Mouse (Mus musculus) lung, embryonic 16.5 days (tissue): ENCODE data around the gene Shkbp1. TPM values are rescaled to one million over a fixed set of nuclear protein-coding genes. Genes with fewer than 3 reads are reported as not detected.

Source experiments
- ATAC-seq: fragments of 200-750 bp; cut with Nextera tagmentation; 2 replicates; pipeline ENCODE4 v1.8.0; 2017; ENCODE audit warnings: low read depth, mild to moderate bottlenecking, moderate library complexity
- H3K27ac ChIP-seq: fragments of 300-500 bp; sonication (generic); 2 replicates; pipeline ENCODE4 v1.5.1; 2014; ENCODE audit warnings: mild to moderate bottlenecking, control low read depth, low read length
- H3K27me3 ChIP-seq: fragments of 300-500 bp; sonication (generic); 2 replicates; pipeline ENCODE4 v1.6.1; 2014; ENCODE audit warnings: low read depth, low read length, mixed read lengths; ENCODE audit not compliant: control insufficient read depth, insufficient read depth
- H3K36me3 ChIP-seq: fragments of 300-500 bp; sonication (generic); 2 replicates; pipeline ENCODE4 v1.6.1; 2014; ENCODE audit warnings: low read length; ENCODE audit not compliant: control insufficient read depth, insufficient read depth
- H3K4me1 ChIP-seq: fragments of 300-500 bp; sonication (generic); replicated peaks from 2 replicates; pipeline ENCODE4 v1.6.1; 2014; ENCODE audit warnings: low read length, mixed read lengths; ENCODE audit not compliant: control insufficient read depth, insufficient read depth
- H3K4me2 ChIP-seq: fragments of 300-500 bp; sonication (generic); 2 replicates; pipeline ENCODE4 v1.6.1; 2014; ENCODE audit warnings: low read depth, low read length, control low read depth
- H3K4me3 ChIP-seq: fragments of 300-500 bp; sonication (generic); 2 replicates; pipeline ENCODE4 v1.5.1; 2014; ENCODE audit warnings: mild to moderate bottlenecking, low read length, control low read depth
- H3K9ac ChIP-seq: fragments of 300-500 bp; sonication (generic); 2 replicates; pipeline ENCODE4 v1.6.1; 2014; ENCODE audit warnings: low read length, control low read depth
- H3K9me3 ChIP-seq: fragments of 300-500 bp; sonication (generic); 2 replicates; pipeline ENCODE4 v1.6.1; 2016; ENCODE audit warnings: low read length; ENCODE audit not compliant: control insufficient read depth
- WGBS: fragments of 180-500 bp; shearing (Covaris S2); extraction: QIAGEN DNeasy Blood & Tissue Kit; methylation state at CpG from one replicate; pipeline ENCODE4 v1.1.7; 2014; 5-methylcytosine and 5-hydroxymethylcytosine counted together
- polyA plus RNA-seq: library from polyadenylated mRNA; unstranded; fragments of >200 nt; fragmentation: Nextera tagmentation; extraction: Ambion mirVana; gene quantifications from 2 replicates; pipeline ENCODE4 v1.2.1, GENCODE M21; 2015

Shkbp1 gene
- polyA plus RNA-seq, 1 experiment from 2014 or later = 46.2 TPM

- H3K4me3 ChIP-seq = peak overlapping the region; percentile 35; the same call in 1 of the 2 replicates
- H3K36me3 ChIP-seq = peaks cover 14% of the 10 kb centered on the region
- H3K9ac ChIP-seq = peak overlapping the region; percentile 16; the same call in 1 of the 2 replicates
- peak overlapping the region; percentile 50 for H3K4me2 ChIP-seq
- H3K4me1 ChIP-seq = peaks cover 32% of the 10 kb centered on the region
- 47% methylated on average over 34 of the region's 34 CpGs for WGBS
- no peaks in the 10 kb centered on the region for H3K9me3 ChIP-seq
- ATAC-seq = no peak
- peak overlapping the region; percentile 49; the same call in 1 of the 2 replicates for H3K27ac ChIP-seq
- peaks cover 17% of the 10 kb centered on the region for H3K27me3 ChIP-seq
These were observed 29.5 kb downstream of the Shkbp1 start for GRCm38 (mm10) chr7:27326101-27326880.

DNA sequence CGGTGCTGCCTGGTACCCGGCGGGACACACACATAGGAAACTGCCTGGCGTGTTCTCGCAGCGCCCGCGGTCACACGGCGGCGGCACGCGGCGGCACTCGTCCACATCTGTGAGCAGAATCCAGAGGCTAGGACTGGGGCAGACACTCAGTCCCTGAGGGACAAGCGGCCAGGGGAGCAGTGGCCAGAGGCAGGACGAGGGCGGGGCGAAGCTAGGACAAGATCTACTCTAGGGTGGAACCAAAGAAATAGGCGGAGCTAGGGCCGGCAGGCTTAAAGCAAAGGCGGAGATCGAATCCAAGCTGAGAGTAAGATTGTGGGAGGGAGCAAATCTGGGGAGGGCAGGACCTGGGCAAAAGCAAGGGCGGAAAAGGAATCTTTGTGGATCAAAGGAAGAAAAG is 30.1 kb downstream of the Shkbp1 start:
- peaks cover 17% of the 10 kb centered on the region for H3K27me3 ChIP-seq
- H3K9me3 ChIP-seq = no peaks in the 10 kb centered on the region
- peaks cover 14% of the 10 kb centered on the region for H3K36me3 ChIP-seq
- H3K9ac ChIP-seq = peak overlapping the region; percentile 50
- peak; percentile 76 for ATAC-seq
- H3K4me2 ChIP-seq = peak overlapping the region; percentile 50
- H3K4me1 ChIP-seq = peaks cover 30% of the 10 kb centered on the region
- WGBS = 4% methylated on average over 24 of the region's 24 CpGs
- peak overlapping the region; percentile 35 for H3K4me3 ChIP-seq
- H3K27ac ChIP-seq = peak overlapping the region; percentile 58; the same call in 1 of the 2 replicates

- peaks cover 24% of the 10 kb centered on the region for H3K4me1 ChIP-seq
- no peak for ATAC-seq
- H3K27me3 ChIP-seq = peaks cover 15% of the 10 kb centered on the region
- 48% methylated on average over 18 of the region's 20 CpGs for WGBS
- no peak overlapping the region for H3K9ac ChIP-seq
- H3K9me3 ChIP-seq = no peaks in the 10 kb centered on the region
- H3K4me3 ChIP-seq = no peak overlapping the region
- peaks cover 14% of the 10 kb centered on the region for H3K36me3 ChIP-seq
- H3K27ac ChIP-seq = no peak overlapping the region
- no peak overlapping the region for H3K4me2 ChIP-seq
These were observed 30.9 kb downstream of the Shkbp1 start for GRCm38 (mm10) chr7:27324928-27325327.

DNA sequence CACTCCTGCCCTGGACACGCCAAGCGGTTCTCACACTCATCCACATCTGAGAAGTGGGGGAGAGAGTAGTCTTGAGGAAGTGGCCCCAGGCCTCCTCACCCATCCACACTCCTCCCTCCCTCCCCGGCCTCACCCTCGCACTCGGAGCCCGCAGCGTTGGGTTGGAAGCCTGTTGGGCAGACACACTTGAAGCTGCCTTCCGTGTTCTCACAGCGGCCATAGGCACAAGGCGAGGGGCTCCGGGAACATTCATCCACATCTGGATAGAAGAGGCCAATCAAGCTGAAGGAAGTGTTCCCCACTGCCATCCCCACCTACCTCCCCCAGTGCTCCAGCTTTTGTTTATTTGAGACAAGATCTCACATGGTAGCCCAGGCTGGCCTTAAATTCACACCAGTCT is 31.7 kb downstream of the Shkbp1 start:
- Histone ChIP-seq H3K27me3 (peaks cover 10% of the 10 kb centered on the region), H3K36me3 (peaks cover 18% of the 10 kb centered on the region), H3K9me3 (no peaks in the 10 kb centered on the region), H3K4me3 (no peak overlapping the region), H3K4me1 (peaks cover 18% of the 10 kb centered on the region), H3K9ac (no peak overlapping the region), H3K27ac (no peak overlapping the region), H3K4me2 (no peak overlapping the region)
- no peak for ATAC-seq
- 93% methylated on average over 11 of the region's 11 CpGs for WGBS

GRCm38 (mm10) chr7:27323001-27323400 is 32.8 kb downstream of the Shkbp1 start:
- no peak overlapping the region for H3K4me2 ChIP-seq
- no peak overlapping the region for H3K4me3 ChIP-seq
- 92% methylated on average over 5 of the region's 5 CpGs for WGBS
- peaks cover 10% of the 10 kb centered on the region for H3K27me3 ChIP-seq
- peaks cover 20% of the 10 kb centered on the region for H3K36me3 ChIP-seq
- ATAC-seq = no peak
- H3K4me1 ChIP-seq = peaks cover 13% of the 10 kb centered on the region
- H3K9ac ChIP-seq = no peak overlapping the region
- H3K9me3 ChIP-seq = no peaks in the 10 kb centered on the region
- H3K27ac ChIP-seq = no peak overlapping the region

GRCm38 (mm10) chr7:27322291-27322690 is 33.5 kb downstream of the Shkbp1 start:
- Histone ChIP-seq H3K9me3 (no peaks in the 10 kb centered on the region), H3K4me3 (no peak overlapping the region), H3K4me2 (no peak overlapping the region), H3K36me3 (peaks cover 23% of the 10 kb centered on the region), H3K9ac (no peak overlapping the region), H3K4me1 (peaks cover 13% of the 10 kb centered on the region), H3K27ac (no peak overlapping the region), H3K27me3 (peaks cover 7% of the 10 kb centered on the region)
- ATAC-seq = no peak
- WGBS = 31% methylated on average over 13 of the region's 13 CpGs

GRCm38 (mm10) chr7:27319411-27319810 is 36.4 kb downstream of the Shkbp1 start:
- H3K27ac ChIP-seq = no peak overlapping the region
- H3K27me3 ChIP-seq = no peaks in the 10 kb centered on the region
- H3K9ac ChIP-seq = no peak overlapping the region
- H3K9me3 ChIP-seq = peaks cover 2% of the 10 kb centered on the region
- H3K4me1 ChIP-seq = no peaks in the 10 kb centered on the region
- ATAC-seq = no peak
- no peak overlapping the region for H3K4me2 ChIP-seq
- WGBS = 85% methylated on average over 22 of the region's 22 CpGs
- H3K4me3 ChIP-seq = no peak overlapping the region
- peaks cover 24% of the 10 kb centered on the region for H3K36me3 ChIP-seq

DNA sequence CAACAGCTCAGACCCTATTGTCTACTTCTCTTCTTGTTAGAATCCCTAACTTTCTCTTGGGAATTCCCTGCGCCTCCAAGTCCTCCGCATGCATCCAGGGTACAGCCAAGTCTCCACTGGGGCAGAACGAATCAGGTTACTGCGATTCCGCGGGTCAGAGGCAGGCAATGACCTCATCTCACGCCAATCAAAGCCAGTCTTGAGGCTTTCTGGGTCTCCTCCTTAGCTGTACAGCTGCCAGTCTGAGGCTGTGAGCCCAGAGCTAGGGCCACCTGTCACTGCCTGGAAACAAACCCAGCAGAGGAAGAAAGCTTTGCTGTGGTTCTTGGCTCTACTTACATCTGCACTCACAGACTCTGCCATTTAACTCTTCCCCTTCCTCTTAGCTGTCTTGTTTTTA is 39.9 kb downstream of the Shkbp1 start:
- Histone ChIP-seq H3K9ac (no peak overlapping the region), H3K36me3 (peaks cover 31% of the 10 kb centered on the region), H3K4me2 (no peak overlapping the region), H3K9me3 (peaks cover 8% of the 10 kb centered on the region), H3K4me1 (no peaks in the 10 kb centered on the region; the same call in 1 of the 2 replicates), H3K27ac (no peak overlapping the region), H3K4me3 (no peak overlapping the region), H3K27me3 (no peaks in the 10 kb centered on the region)
- 0 out of 2 replicates have a peak, but pooled peaks have one; percentile 26 for ATAC-seq
- WGBS = 49% methylated on average over 7 of the region's 7 CpGs

DNA sequence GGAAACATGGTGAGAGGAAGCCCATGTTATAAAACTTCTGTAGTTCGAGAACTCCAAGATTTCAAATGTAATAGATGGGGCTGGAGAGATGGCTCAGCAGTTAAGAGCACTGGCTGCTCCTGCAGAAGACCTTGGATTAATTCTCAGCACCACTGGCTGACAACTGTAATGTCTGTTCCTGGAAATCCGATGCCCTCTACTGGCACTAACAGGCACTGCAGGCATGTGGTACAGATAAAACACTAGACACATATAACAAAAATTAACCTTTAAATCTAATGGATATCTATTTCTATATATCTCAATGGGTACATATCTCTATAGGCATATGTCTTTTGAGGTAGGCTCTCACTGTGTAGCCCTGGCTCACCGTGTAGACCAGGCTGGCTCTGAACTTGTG is 41.4 kb downstream of the Shkbp1 start:
- Histone ChIP-seq H3K9me3 (peaks cover 8% of the 10 kb centered on the region), H3K36me3 (peaks cover 29% of the 10 kb centered on the region), H3K4me2 (no peak overlapping the region), H3K27ac (no peak overlapping the region), H3K9ac (no peak overlapping the region), H3K4me3 (no peak overlapping the region), H3K4me1 (peaks cover 9% of the 10 kb centered on the region), H3K27me3 (no peaks in the 10 kb centered on the region)
- 93% methylated on average over 3 of the region's 3 CpGs for WGBS
- ATAC-seq = no peak
